Mouse (Mus musculus): ENCODE measurements at regions not wholly inside any gene's neighbourhood (a gene's known extent, or its start where the extent isn't known, plus 50 kb on each side); places are given as distances from the start of the nearest gene placed in this dataset.

DNA sequence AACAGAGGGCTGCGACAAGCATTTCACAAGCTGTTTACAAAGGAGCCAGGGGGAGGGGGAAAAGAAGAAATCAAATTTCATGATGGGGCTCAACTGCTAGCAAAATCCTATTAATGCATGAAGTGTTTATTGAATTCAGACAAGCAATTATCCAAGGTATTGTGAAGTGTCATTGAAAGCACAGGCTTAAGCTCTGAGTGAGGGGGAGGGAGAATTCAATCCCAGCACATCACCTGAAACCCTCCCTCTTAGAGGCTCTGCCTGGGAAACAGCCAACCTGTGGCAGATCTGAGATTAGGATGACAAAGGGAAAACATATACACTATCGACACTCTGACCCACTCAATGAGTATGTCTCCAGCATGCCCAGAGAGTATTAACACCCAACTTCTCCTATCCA, 396.3 kb downstream of the Dmrt2 start:
- H3K9me3 ChIP-seq (ENCODE audit: control insufficient read depth, low read length): no peaks in the 10 kb centered on the region
- H3K27ac ChIP-seq (replicated peaks; ENCODE audit: low read depth, low read length): no peak overlapping the region
- H3K36me3 ChIP-seq (ENCODE audit: control insufficient read depth, insufficient read depth, low read length): no peaks in the 10 kb centered on the region
- no peaks in the 10 kb centered on the region for H3K4me1 ChIP-seq (ENCODE audit: control insufficient read depth, insufficient read depth, low read length)
- no peak; the same call in 1 of the 2 replicates for ATAC-seq (ENCODE audit: low FRiP score, low TSS enrichment)
- WGBS: 27% methylated on average over 2 of the region's 2 CpGs
- no peak overlapping the region for H3K4me2 ChIP-seq (ENCODE audit: low read length)
- DNase-seq: peak; percentile 37
- no peaks in the 10 kb centered on the region for H3K27me3 ChIP-seq (ENCODE audit: control insufficient read depth, insufficient read depth, low read length)
- no peak overlapping the region for H3K9ac ChIP-seq (replicated peaks; ENCODE audit: low read length)
- H3K4me3 ChIP-seq (replicated peaks; ENCODE audit: low read depth, low read length): no peak overlapping the region

DNA sequence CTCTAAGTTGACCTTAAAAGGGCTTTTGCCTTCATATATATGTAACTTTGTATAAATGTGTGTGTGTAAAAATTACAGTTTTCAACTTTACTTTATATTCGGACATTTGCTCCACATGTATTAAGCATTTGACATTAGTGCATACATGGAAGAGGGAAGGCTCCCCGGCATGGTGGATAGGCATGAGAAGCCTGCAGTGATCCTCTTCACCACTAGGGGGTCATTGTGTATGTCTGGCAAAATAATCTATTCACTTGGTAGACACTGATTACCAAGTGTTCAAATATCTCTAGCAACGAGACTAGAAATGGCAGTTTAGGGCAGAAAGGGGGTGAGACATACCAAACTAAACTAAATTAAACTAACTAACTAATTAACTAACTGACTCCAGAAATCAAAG, 397.7 kb downstream of the Dmrt2 start:
- no peak overlapping the region for H3K9ac ChIP-seq (replicated peaks; ENCODE audit: low read length)
- no peak for ATAC-seq (ENCODE audit: low FRiP score, low TSS enrichment)
- H3K4me2 ChIP-seq (ENCODE audit: low read length): no peak overlapping the region
- 91% methylated on average over 3 of the region's 3 CpGs for WGBS
- H3K27me3 ChIP-seq (ENCODE audit: control insufficient read depth, insufficient read depth, low read length): no peaks in the 10 kb centered on the region
- H3K4me1 ChIP-seq (ENCODE audit: control insufficient read depth, insufficient read depth, low read length): no peaks in the 10 kb centered on the region
- no peak overlapping the region for H3K27ac ChIP-seq (replicated peaks; ENCODE audit: low read depth, low read length)
- H3K9me3 ChIP-seq (ENCODE audit: control insufficient read depth, low read length): no peaks in the 10 kb centered on the region
- no peak for DNase-seq
- no peak overlapping the region for H3K4me3 ChIP-seq (replicated peaks; ENCODE audit: low read depth, low read length)
- no peaks in the 10 kb centered on the region for H3K36me3 ChIP-seq (ENCODE audit: control insufficient read depth, insufficient read depth, low read length)

DNA sequence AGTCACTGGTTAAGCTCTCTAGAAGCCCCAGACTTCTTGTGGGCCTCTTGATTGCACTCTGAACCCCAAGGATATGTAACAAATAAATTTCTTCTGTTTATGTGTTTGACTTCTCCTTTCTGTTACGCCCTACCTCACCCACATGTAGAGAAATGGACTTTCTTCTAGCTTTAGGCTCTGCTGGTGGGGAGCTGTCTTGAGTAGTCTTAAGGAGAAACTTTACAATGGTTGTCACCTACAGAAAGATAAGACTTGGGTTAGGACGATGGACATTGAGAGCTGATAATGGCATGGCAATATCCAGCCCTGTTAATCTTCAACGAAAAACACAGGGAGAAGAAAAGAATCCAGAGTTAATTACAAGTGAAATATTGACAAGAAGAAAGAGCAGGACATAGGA, 416.1 kb downstream of the Dmrt2 start:
- Histone ChIP-seq H3K4me1 (ENCODE audit: control insufficient read depth, insufficient read depth, low read length) (no peaks in the 10 kb centered on the region), H3K36me3 (ENCODE audit: control insufficient read depth, insufficient read depth, low read length) (no peaks in the 10 kb centered on the region)
- ATAC-seq (ENCODE audit: low FRiP score, low TSS enrichment): no peak

DNA sequence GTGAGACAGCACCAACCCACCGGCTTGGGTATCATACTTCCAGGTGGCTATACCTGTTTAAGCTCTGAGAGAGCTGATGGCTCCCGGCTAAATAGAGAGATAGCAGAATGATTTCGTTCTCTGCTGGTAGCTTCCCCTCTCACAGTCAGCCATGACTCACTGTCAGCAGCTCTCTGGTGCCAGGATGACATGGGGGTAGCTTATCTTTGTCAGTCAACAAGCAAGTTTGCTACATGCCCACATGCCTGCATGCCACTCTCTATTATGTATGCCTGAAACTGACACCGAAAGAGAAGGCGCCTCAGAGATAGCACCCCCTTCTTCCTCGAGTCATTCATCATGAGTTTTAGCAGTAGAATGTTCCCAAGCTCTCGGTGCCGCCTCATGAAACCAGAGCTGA, 419.2 kb downstream of the Dmrt2 start:
- no peaks in the 10 kb centered on the region for H3K9me3 ChIP-seq (ENCODE audit: control insufficient read depth, low read length)
- no peak for ATAC-seq (ENCODE audit: low FRiP score, low TSS enrichment)
- no peak overlapping the region for H3K9ac ChIP-seq (replicated peaks; ENCODE audit: low read length)
- H3K4me2 ChIP-seq (ENCODE audit: low read length): no peak overlapping the region
- no peak for DNase-seq
- H3K4me3 ChIP-seq (replicated peaks; ENCODE audit: low read depth, low read length): no peak overlapping the region
- WGBS: 87% methylated on average over 8 of the region's 8 CpGs
- no peaks in the 10 kb centered on the region for H3K4me1 ChIP-seq (ENCODE audit: control insufficient read depth, insufficient read depth, low read length)
- H3K27ac ChIP-seq (replicated peaks; ENCODE audit: low read depth, low read length): no peak overlapping the region
- H3K36me3 ChIP-seq (ENCODE audit: control insufficient read depth, insufficient read depth, low read length): no peaks in the 10 kb centered on the region
- H3K27me3 ChIP-seq (ENCODE audit: control insufficient read depth, insufficient read depth, low read length): no peaks in the 10 kb centered on the region

More for the DNA sequence above, 416.1 kb downstream of the Dmrt2 start:
- no peak overlapping the region for H3K4me2 ChIP-seq (ENCODE audit: low read length)
- H3K27me3 ChIP-seq (ENCODE audit: control insufficient read depth, insufficient read depth, low read length): no peaks in the 10 kb centered on the region
- H3K4me3 ChIP-seq (replicated peaks; ENCODE audit: low read depth, low read length): no peak overlapping the region
- no peak overlapping the region for H3K27ac ChIP-seq (replicated peaks; ENCODE audit: low read depth, low read length)
- no peak for DNase-seq
- no peak overlapping the region for H3K9ac ChIP-seq (replicated peaks; ENCODE audit: low read length)
- H3K9me3 ChIP-seq (ENCODE audit: control insufficient read depth, low read length): no peaks in the 10 kb centered on the region
- 86% methylated on average over 3 of the region's 3 CpGs for WGBS

DNA sequence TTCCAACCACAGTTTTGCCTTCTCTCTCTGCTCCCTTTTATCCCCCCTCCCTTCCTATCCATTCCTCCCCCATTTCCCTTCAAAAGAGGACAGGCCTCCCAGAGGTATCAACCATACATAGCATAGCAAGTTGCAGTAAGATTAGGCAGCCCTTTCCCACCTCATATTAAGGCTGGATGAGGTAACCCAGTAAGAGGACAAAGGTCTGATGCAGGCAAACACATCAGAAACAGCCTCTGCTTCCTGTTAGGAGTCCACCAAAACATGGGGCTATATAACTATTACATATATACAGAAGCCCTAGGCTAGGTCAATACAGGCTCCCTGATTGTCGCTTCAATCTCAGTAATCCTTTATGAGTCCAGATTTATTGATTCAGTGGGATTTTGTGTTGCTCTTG, 421.6 kb downstream of the Dmrt2 start:
- WGBS: 95% methylated on average over 1 of the region's 1 CpGs
- ATAC-seq (ENCODE audit: low FRiP score, low TSS enrichment): no peak
- H3K36me3 ChIP-seq (ENCODE audit: control insufficient read depth, insufficient read depth, low read length): no peaks in the 10 kb centered on the region
- no peaks in the 10 kb centered on the region for H3K27me3 ChIP-seq (ENCODE audit: control insufficient read depth, insufficient read depth, low read length)
- no peaks in the 10 kb centered on the region for H3K4me1 ChIP-seq (ENCODE audit: control insufficient read depth, insufficient read depth, low read length)
- no peak for DNase-seq
- H3K9me3 ChIP-seq (ENCODE audit: control insufficient read depth, low read length): no peaks in the 10 kb centered on the region
- H3K27ac ChIP-seq (replicated peaks; ENCODE audit: low read depth, low read length): no peak overlapping the region
- H3K9ac ChIP-seq (replicated peaks; ENCODE audit: low read length): no peak overlapping the region
- no peak overlapping the region for H3K4me2 ChIP-seq (ENCODE audit: low read length)
- no peak overlapping the region for H3K4me3 ChIP-seq (replicated peaks; ENCODE audit: low read depth, low read length)

DNA sequence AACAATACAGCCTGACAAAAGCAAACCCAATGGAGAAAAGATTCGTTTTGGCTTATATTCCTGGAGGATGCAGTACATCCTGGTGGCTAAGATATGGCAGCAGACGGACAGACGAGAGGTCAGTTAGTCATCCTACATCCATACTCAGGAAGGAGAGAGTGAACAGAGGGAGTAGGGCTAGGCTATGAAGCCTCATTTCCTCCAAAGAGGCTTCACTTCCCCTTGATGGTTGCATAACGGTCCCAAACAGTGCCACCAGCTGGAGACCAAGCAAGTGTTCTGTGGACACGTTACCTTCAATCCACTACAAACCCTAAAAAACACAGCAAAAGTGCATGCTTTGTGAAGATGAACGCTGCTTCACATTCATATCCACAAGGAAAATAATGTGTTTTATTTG, 442.1 kb downstream of the Dmrt2 start:
- ATAC-seq (ENCODE audit: low FRiP score, low TSS enrichment): no peak
- H3K9me3 ChIP-seq (ENCODE audit: control insufficient read depth, low read length): no peaks in the 10 kb centered on the region
- H3K27me3 ChIP-seq (ENCODE audit: control insufficient read depth, insufficient read depth, low read length): no peaks in the 10 kb centered on the region
- WGBS: 92% methylated on average over 6 of the region's 6 CpGs
- no peak overlapping the region for H3K4me2 ChIP-seq (ENCODE audit: low read length)
- no peak for DNase-seq
- no peaks in the 10 kb centered on the region for H3K36me3 ChIP-seq (ENCODE audit: control insufficient read depth, insufficient read depth, low read length)
- no peaks in the 10 kb centered on the region for H3K4me1 ChIP-seq (ENCODE audit: control insufficient read depth, insufficient read depth, low read length)
- H3K9ac ChIP-seq (replicated peaks; ENCODE audit: low read length): no peak overlapping the region
- no peak overlapping the region for H3K27ac ChIP-seq (replicated peaks; ENCODE audit: low read depth, low read length)
- no peak overlapping the region for H3K4me3 ChIP-seq (replicated peaks; ENCODE audit: low read depth, low read length)

DNA sequence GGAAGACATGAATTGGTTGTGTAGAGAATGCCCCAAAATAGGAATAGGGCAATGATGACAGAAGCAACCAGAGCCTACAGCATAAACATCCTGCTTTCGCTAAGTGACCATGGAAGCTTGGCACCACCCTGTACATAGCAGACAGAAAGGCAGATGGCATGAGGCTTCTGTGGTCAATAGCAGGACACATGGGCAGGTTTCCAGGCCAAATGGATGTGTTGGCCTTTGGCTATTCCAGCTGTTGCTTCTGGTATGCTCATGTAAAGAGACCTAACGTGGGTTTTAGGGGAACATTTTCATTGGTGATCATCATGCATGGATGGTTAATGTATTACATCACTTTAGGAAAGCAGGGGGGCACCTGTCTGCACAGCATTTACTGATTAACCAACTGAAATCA, 456.2 kb downstream of the Dmrt2 start:
- H3K27ac ChIP-seq (replicated peaks; ENCODE audit: low read depth, low read length): no peak overlapping the region
- WGBS: 76% methylated on average over 2 of the region's 2 CpGs
- no peak overlapping the region for H3K4me2 ChIP-seq (ENCODE audit: low read length)
- H3K36me3 ChIP-seq (ENCODE audit: control insufficient read depth, insufficient read depth, low read length): no peaks in the 10 kb centered on the region
- no peak overlapping the region for H3K4me3 ChIP-seq (replicated peaks; ENCODE audit: low read depth, low read length)
- no peaks in the 10 kb centered on the region for H3K4me1 ChIP-seq (ENCODE audit: control insufficient read depth, insufficient read depth, low read length)
- no peaks in the 10 kb centered on the region for H3K27me3 ChIP-seq (ENCODE audit: control insufficient read depth, insufficient read depth, low read length)
- H3K9ac ChIP-seq (replicated peaks; ENCODE audit: low read length): no peak overlapping the region
- DNase-seq (no peak), ATAC-seq (ENCODE audit: low FRiP score, low TSS enrichment) (no peak)
- H3K9me3 ChIP-seq (ENCODE audit: control insufficient read depth, low read length): no peaks in the 10 kb centered on the region

DNA sequence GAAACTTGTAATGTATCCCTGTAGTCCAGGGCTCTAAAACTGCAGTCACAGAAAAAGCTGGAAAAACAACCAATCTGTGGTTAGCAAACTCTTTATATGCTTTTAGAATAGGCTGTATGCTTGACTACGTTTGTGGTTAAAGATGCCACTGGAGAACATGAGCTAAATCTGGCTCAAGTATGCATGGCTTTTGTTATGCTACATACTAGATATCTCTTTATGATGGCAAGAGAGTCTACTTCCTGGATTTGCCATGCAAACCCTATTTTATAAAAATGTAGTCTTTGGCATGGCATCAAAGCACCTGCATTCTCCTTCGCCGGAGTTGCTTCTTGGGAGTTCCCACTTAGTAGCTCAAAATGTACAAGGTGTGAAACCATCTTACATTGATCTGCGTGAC, 462.2 kb downstream of the Dmrt2 start:
- no peak overlapping the region for H3K27ac ChIP-seq (replicated peaks; ENCODE audit: low read depth, low read length)
- H3K9ac ChIP-seq (replicated peaks; ENCODE audit: low read length): no peak overlapping the region
- no peaks in the 10 kb centered on the region for H3K9me3 ChIP-seq (ENCODE audit: control insufficient read depth, low read length)
- H3K4me3 ChIP-seq (replicated peaks; ENCODE audit: low read depth, low read length): no peak overlapping the region
- no peak for DNase-seq
- H3K4me2 ChIP-seq (ENCODE audit: low read length): no peak overlapping the region
- 82% methylated on average over 4 of the region's 4 CpGs for WGBS
- no peaks in the 10 kb centered on the region for H3K4me1 ChIP-seq (ENCODE audit: control insufficient read depth, insufficient read depth, low read length)
- no peaks in the 10 kb centered on the region for H3K36me3 ChIP-seq (ENCODE audit: control insufficient read depth, insufficient read depth, low read length)
- H3K27me3 ChIP-seq (ENCODE audit: control insufficient read depth, insufficient read depth, low read length): no peaks in the 10 kb centered on the region
- ATAC-seq (ENCODE audit: low FRiP score, low TSS enrichment): no peak

DNA sequence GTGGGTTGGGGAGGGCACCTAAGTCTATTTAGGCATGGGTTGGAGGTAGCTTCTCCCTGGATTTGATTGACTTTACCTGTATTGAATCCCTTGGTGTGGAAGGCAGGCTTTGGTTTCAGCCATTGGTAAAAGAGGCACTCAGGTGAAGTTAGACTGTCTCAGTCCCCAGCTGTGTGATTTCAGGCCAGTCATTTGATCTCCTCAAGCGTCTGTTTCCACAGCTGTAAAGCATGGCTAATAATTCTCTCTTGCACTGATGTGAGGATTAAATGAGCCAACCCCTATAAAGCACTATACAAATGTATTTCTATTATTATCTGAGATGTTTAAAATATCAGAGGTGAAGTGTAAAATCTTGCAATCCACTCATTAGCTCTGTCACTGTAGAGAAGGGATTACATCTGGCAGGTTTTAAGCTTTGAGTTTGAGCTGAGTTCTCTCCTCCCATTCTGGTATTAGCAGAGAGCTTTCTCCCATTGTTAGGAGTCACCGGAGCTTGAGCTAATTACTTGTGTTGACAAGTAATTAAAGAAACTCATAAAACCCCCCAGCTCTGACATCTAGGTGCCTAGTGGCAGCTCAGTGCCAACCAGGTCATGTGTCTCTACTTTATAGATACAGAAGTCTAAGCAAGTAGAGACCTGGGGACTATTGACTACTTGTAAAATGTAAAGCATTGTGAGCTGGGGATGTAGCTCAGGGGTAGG, 463.3 kb downstream of the Dmrt2 start:
- no peak overlapping the region for H3K27ac ChIP-seq (replicated peaks; ENCODE audit: low read depth, low read length)
- 18% methylated on average over 2 of the region's 2 CpGs for WGBS
- DNase-seq (no peak), ATAC-seq (ENCODE audit: low FRiP score, low TSS enrichment) (no peak)
- H3K9ac ChIP-seq (replicated peaks; ENCODE audit: low read length): no peak overlapping the region
- H3K27me3 ChIP-seq (ENCODE audit: control insufficient read depth, insufficient read depth, low read length): no peaks in the 10 kb centered on the region
- no peaks in the 10 kb centered on the region for H3K9me3 ChIP-seq (ENCODE audit: control insufficient read depth, low read length)
- H3K36me3 ChIP-seq (ENCODE audit: control insufficient read depth, insufficient read depth, low read length): no peaks in the 10 kb centered on the region
- no peak overlapping the region for H3K4me3 ChIP-seq (replicated peaks; ENCODE audit: low read depth, low read length)
- H3K4me1 ChIP-seq (ENCODE audit: control insufficient read depth, insufficient read depth, low read length): no peaks in the 10 kb centered on the region
- no peak overlapping the region for H3K4me2 ChIP-seq (ENCODE audit: low read length)
